Mouse (Mus musculus): ENCODE measurements around the gene Glcci1. TPM values are rescaled to one million over a fixed set of nuclear protein-coding genes. Genes with fewer than 3 reads are reported as not detected.

The Glcci1 gene
- polyA plus RNA-seq, 1 experiment = 12.2 TPM

- no peak for DNase-seq
- 71% methylated on average over 10 of the region's 10 CpGs for WGBS
- H3K27ac ChIP-seq (ENCODE audit: insufficient read depth, low read length) = no peak overlapping the region
- H3K27me3 ChIP-seq (ENCODE audit: control insufficient read depth, insufficient read depth, low read length) = no peaks in the 10 kb centered on the region
- TF ChIP-seq CTCF (IDR thresholded peaks at IDR 0.05; ENCODE audit: borderline replicate concordance, insufficient read depth, low read depth, low read length) (no peak), POLR2A (IDR thresholded peaks at IDR 0.05; ENCODE audit: borderline replicate concordance, insufficient read depth, low read length) (no peak)
- H3K4me1 ChIP-seq (ENCODE audit: control insufficient read depth, insufficient read depth, low read length) = peaks cover 13% of the 10 kb centered on the region
- H3K4me3 ChIP-seq (replicated peaks; ENCODE audit: insufficient read depth, low read depth, low read length) = no peak overlapping the region
Measured at GRCm38 (mm10) chr6:8644703-8645102, 135.3 kb downstream of the Glcci1 start.

GRCm38 (mm10) chr6:8645708-8646107, 136.3 kb downstream of the Glcci1 start:
- DNase-seq = peak in 1 of 2 experiments; percentile 54
- TF ChIP-seq CTCF (IDR thresholded peaks at IDR 0.05; ENCODE audit: borderline replicate concordance, insufficient read depth, low read depth, low read length) = no peak
- TF ChIP-seq POLR2A (IDR thresholded peaks at IDR 0.05; ENCODE audit: borderline replicate concordance, insufficient read depth, low read length) = no peak
- peak overlapping the region; percentile 40; the same call in 1 of the 2 replicates for H3K27ac ChIP-seq (ENCODE audit: insufficient read depth, low read length)
- H3K4me1 ChIP-seq (ENCODE audit: control insufficient read depth, insufficient read depth, low read length) = peaks cover 12% of the 10 kb centered on the region
- H3K4me3 ChIP-seq (replicated peaks; ENCODE audit: insufficient read depth, low read depth, low read length) = no peak overlapping the region
- 19% methylated on average over 2 of the region's 2 CpGs for WGBS
- no peaks in the 10 kb centered on the region for H3K27me3 ChIP-seq (ENCODE audit: control insufficient read depth, insufficient read depth, low read length)
